Mouse (Mus musculus) spleen, embryonic (tissue): ENCODE results near the gene Mcrip1.

Experiments used
- CTCF ChIA-PET: fragments of 350-600 bp; sonication (Branson Sonifier 250); formaldehyde crosslinking; loops from one replicate; lab custom pipeline; 2022; lab: Charles Lee

The Mcrip1 gene

DNA sequence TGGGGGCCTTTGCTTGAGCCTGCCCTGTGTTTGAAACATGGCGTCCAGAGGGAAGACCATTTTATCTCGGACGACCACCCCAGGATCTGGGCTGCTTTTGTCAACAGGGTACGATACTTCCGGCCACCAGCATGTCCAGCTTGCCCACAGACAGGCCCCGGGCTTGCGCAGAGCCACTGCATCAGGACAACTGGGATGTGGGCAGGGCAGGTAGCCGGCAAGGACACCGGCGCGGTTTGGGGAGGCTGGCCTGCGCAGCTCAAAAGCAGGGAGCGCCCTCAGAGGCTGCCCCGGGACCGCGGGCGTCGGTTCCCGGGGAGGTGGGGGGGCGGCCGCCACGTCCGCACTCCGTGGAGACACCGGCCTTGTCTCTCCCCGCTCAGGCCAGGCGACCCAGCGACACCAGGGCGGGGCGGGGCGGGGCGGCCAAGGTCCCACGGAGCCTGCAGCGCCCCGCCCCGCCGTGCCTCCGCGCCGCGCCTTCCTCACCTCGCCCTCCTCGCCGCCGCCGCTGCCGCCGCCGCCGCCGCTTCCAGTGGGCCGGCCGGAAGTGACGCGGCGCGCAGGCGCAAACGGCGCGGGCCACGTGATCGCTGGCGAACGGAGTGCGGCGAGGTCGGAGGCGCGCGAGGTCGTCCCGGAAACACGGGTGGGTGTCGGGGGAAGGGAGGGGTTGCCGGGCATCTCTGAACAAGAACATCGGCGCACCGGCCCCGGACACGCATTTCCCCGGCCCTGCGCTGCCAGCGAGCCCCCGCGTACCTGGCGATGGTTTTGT lies at the start of gene Mcrip1:
TSS of gene Mcrip1 (minus strand) at position 560 of the 778 bp plus-strand sequence.
- CTCF ChIA-PET: interaction anchor here (0.7 to 1.3 kb wide), 2 partner anchors 18 to 205 kb away, joined by 3 read pairs; no protein-coding TSS in a partner anchor

DNA sequence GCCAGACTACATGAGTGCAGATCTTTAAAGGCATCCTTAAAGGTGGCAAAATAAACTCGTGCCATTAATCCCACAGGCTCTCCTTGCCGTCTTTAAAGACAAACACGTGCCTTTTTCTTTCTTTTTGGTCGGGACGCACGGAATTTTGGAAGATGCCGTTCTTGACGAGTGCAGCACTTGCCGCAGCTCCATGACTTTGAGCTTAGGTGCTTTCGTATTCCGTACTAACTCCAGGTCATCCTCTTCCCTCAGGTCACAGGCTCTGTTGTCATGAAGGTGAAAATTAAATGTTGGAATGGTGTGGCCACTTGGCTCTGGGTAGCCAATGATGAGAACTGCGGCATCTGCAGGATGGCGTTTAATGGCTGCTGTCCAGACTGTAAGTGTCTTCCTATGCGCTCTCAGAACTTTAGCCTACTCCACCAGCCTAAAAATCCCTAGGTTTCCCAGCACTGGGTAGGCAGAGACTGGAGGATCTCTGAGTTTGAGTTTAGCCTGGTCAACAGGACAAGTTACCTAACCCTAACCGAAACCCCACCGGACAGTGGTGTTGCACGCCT lies 49.5 kb upstream of the Mcrip1 start:
- CTCF ChIA-PET: interaction anchor here (1.1 kb wide), 1 partner anchor 19 kb away, joined by 4 read pairs; no protein-coding TSS in a partner anchor

DNA sequence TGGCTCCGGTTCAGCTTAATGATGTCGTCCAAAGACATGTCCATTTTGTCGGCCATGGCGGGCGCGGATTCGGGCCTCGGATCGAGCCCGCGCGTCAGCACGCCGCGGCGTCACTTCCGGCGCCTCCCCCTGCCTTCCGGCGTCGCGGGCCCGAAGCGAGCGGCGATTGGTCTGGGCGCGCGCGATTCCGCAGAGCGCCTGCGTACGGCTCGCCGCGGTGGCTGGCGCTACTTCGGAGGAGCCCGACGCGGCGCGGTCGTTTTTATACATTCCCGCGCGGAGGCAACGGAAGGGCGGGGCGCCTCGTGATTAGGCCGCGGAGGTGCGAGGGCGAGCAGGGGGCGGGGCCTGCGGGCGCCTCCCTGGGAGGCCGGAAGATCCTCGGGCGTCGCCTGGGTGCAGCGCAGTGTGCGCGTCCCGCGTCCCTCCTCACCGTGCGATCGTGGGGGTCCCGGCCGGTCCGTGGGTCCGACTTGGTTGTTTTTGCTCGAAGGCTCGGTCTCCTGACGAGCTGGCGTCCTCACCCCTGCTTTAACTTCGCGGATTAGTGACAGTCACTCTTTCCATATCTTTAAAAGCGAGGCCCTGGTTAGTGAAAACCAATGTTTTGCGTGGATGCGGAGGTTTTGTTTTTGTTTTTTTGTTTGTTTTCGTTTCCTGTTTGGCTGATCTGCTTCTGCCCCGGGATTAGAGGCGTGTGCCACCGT lies 48.9 kb upstream of the Mcrip1 start, which contains the start of the genes Alyref and Anapc11:
TSS of gene Alyref (minus strand) at position 83 of the 707 bp plus-strand sequence.
TSS of gene Anapc11 (plus strand) at position 139 of the 707 bp plus-strand sequence.
- CTCF ChIA-PET: interaction anchor here (0.7 to 1.1 kb wide), 2 partner anchors 19 to 35 kb away, joined by 3 to 4 read pairs; no protein-coding TSS in a partner anchor

GRCm38 (mm10) chr11:120597240-120598235 lies 48.0 kb upstream of the Mcrip1 start:
- CTCF ChIA-PET: interaction anchor here (0.7 to 1.3 kb wide), 4 partner anchors 11 to 36 kb away, joined by 3 to 6 read pairs (median 4); no protein-coding TSS in a partner anchor

DNA sequence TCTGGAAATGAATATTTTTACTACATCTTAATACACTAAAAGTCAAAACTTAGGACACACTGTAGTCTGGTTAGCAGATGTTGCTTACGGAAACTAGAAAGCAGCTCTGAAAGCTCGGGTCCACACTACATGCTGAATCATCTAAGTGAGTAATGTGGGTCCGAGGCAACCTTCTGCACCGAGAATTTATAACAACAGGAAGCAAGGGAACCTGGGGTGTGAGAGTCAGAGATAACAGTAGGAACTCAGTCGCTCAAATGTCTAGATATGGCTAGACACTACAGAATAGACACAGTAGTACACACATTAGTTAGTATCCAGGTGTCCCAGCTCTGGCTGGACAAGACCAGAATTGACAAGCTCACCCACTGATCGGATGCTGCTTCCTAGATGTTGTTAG lies 39.0 kb upstream of the Mcrip1 start:
- CTCF ChIA-PET: no interaction called here

DNA sequence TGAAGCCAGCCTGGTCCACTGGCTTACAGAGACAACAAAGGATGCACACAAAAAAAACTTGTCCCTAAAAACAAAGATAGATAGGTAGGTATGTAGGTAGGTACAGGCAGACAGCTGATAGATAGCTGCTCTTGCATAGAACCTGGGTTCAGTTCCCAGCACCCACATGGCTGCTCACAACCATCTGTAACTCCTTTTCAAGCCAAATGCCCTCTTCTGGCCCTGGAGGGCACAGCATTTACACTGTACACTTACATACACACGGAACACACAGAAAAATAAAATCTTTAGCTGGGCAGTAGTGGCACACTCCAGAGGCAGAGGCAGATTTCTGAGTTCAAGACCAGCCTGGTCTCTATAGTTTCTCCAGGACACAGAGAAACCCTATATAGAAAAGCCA lies 34.4 kb upstream of the Mcrip1 start:
- CTCF ChIA-PET: no interaction called here

DNA sequence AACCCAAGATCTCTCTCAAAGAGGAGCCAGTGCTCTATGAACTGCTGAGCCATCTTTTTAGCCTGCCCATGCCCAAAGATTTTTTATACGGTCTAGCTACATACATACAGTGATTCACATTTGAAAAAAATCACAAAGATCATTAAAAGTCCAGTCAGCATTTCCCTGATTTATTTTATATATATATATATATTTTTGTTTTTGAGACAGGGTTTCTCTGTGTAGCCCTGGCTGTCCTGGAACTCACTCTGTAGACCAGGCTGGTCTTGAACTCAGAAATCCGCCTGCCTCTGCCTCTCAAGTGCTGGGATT lies 33.4 kb upstream of the Mcrip1 start:
- CTCF ChIA-PET: interaction anchor here (0.5 to 1.5 kb wide), 2 partner anchors 9 to 93 kb away, joined by 3 to 4 read pairs; no protein-coding TSS in a partner anchor

GRCm38 (mm10) chr11:120582268-120582981 lies 32.9 kb upstream of the Mcrip1 start:
- CTCF ChIA-PET: interaction anchor here (0.5 to 1.5 kb wide), 5 partner anchors 8 to 93 kb away, joined by 3 to 6 read pairs (median 4); no protein-coding TSS in a partner anchor

GRCm38 (mm10) chr11:120581490-120582267 lies 32.2 kb upstream of the Mcrip1 start, which contains the start of gene Arhgdia:
Arhgdia (minus strand) TSS chr11:120581624.
- CTCF ChIA-PET: interaction anchor here (0.6 to 1.5 kb wide), 4 partner anchors 15 to 92 kb away, joined by 3 to 6 read pairs (median 4); no protein-coding TSS in a partner anchor

DNA sequence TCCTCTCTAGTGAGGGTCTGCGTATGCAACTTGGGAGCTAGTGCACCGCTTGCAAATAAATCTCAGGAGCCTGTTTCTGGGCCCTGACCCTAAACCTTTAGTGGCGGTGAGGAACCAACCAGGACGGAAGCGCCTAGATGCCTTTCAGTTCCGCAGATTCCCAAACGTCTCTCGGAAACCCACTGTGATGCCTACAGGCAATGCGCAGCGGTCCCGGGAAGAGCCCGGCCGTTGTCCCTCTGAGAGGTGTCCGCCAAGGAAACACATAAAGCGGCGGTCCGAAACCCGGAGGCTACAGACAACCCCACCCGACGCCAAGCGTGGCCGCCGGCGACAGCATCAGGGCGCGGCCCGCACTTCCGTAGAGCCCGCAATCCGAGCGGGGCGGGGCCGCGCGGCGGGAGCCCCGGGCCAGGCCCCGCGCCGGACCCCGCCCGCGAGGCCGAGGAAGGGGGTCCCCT lies 31.4 kb upstream of the Mcrip1 start:
- CTCF ChIA-PET: no interaction called here

DNA sequence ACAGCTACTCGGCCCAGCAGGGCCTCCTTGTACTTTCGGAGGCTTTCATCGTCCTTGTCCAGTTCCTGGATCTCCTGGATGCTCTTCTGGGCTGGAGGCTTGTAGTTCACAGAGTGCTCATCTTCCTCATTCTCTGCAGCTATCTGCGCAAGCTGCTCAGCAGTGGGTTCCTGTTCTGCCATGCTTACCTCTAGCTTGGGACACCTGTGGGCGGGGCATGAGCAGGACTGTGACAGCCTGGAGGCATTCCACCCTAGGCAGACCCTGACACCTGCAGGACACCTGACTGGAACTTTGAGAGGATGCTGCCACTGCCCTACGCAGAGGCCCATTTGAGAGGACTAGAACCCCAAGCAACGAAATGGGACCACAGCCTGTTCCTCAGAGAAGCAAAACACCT lies 30.7 kb upstream of the Mcrip1 start:
- CTCF ChIA-PET: interaction anchor here (0.7 kb wide), 1 partner anchor 18 kb away, joined by 4 read pairs; the partner anchor contains the start of genes Alyref and Anapc11

- CTCF ChIA-PET: interaction anchor here (0.7 to 0.8 kb wide), 3 partner anchors 11 to 77 kb away, joined by 3 to 4 read pairs (median 4); partner anchors contain the start of genes Alyref and Anapc11
Observed at GRCm38 (mm10) chr11:120579316-120580107, 30.0 kb upstream of the Mcrip1 start.

- CTCF ChIA-PET: interaction anchor here (0.7 to 0.8 kb wide), 2 partner anchors 12 to 76 kb away, joined by 3 to 4 read pairs; no protein-coding TSS in a partner anchor
Observed at GRCm38 (mm10) chr11:120578694-120579243, 29.2 kb upstream of the Mcrip1 start.

DNA sequence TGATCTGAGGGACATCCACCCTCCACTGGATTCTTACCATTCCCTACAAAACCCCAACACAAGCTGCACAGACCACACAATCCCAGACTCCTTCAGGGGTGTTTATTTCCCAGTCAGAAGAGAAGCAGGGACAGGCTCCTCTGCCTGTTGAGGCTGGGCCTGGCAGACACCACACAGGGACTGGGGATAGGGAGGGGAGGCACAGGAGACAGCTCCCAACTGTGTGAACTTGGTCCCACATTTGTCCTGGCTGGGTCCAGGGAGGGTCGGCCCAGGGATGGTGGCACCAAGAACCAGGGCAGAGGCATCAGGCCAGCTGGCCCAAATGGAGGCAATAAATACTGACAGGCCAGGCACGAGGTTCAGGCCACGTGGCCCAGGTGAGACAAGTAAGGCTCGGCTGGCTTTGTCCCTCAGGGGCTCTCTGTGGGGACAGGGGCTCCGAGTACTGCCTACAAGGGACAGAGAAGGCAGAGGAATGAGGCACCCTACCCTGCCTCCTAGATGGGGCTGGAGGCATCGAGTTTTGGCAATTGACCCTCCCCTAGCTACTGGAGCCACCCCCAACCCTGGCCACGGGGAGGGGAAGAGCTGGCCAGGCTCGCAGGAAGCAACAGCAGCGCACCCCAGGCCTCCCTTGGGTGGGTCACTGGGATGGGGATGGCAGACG lies 28.6 kb upstream of the Mcrip1 start:
- CTCF ChIA-PET: no interaction called here

DNA sequence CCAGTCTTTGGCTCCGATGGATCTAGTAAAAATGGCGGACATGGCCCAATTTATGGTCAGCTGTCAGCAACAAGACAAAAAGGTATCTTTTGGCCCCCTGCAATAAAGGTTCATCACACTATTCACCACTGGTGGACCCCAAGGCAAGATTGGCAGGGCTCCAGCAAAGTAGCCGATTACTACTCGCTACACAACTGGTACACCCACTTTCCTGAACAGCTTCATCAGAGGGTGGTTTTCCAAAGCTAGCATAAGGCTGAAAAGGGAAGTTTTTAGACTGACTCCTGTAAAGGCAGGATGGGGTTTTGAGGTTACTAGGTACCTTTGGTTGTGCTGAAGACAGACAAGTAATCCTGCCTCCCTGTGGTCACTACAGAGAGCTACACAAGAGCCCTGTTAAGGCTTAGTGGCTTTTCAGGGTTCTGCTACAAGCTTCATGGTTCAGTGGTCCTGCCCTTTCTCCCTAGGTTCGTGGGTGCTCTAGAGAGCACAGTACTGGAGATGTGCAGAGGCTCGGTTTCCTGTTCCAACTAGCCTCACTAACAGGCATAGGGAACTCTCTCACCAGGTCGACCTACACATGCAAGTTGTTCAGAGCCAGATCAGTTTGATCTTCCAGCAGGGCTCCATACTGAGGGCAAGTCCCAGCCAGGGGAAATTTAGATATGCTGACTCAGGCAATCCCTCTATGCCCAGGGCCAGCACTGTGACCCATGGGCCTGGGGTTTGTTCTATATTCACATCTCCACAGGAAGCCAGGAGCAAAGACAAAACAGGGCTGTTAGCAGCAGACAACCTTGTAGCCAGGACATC lies 27.9 kb upstream of the Mcrip1 start:
- CTCF ChIA-PET: no interaction called here
